Mouse (Mus musculus) intestine, postnatal 0 days (tissue): ENCODE results near the gene Pcdh15. TPM values are rescaled to one million over a fixed set of nuclear protein-coding genes. Genes with fewer than 3 reads are reported as not detected.

Source experiments
- ATAC-seq: fragments of 200-750 bp; cut with Nextera tagmentation; 2 replicates; pipeline ENCODE4 v1.8.0; 2017; ENCODE audit warnings: mild to moderate bottlenecking, moderate TSS enrichment, moderate library complexity
- H3K27ac ChIP-seq: fragments of 300-500 bp; sonication (generic); 2 replicates; pipeline ENCODE4 v1.5.1; 2014; ENCODE audit warnings: mild to moderate bottlenecking, low read depth, low read length, moderate library complexity
- H3K27me3 ChIP-seq: fragments of 300-500 bp; sonication (generic); replicated peaks from 2 replicates; pipeline ENCODE4 v1.6.1; 2014; ENCODE audit warnings: low read length, mixed read lengths; ENCODE audit not compliant: control insufficient read depth, insufficient read depth
- H3K36me3 ChIP-seq: fragments of 300-500 bp; sonication (generic); 2 replicates; pipeline ENCODE4 v1.6.1; 2014; ENCODE audit warnings: mild to moderate bottlenecking, moderate library complexity; ENCODE audit not compliant: control insufficient read depth, insufficient read depth
- H3K4me1 ChIP-seq: fragments of 300-500 bp; sonication (generic); replicated peaks from 2 replicates; pipeline ENCODE4 v1.6.1; 2014; ENCODE audit warnings: antibody characterized with exemption, low read length, mixed read lengths; ENCODE audit not compliant: control insufficient read depth, insufficient read depth
- H3K4me2 ChIP-seq: fragments of 300-500 bp; sonication (generic); replicated peaks from 2 replicates; pipeline ENCODE4 v1.6.1; 2014; ENCODE audit warnings: low read depth, mild to moderate bottlenecking, moderate library complexity
- H3K4me3 ChIP-seq: fragments of 300-500 bp; sonication (generic); 2 replicates; pipeline ENCODE4 v1.5.1; 2014; ENCODE audit warnings: low read depth, low read length
- H3K9ac ChIP-seq: fragments of 300-500 bp; sonication (generic); 2 replicates; pipeline ENCODE4 v1.6.1; 2014; ENCODE audit warnings: mild to moderate bottlenecking, low read depth, low read length
- H3K9me3 ChIP-seq: fragments of 300-500 bp; sonication (generic); 2 replicates; pipeline ENCODE4 v1.6.1; 2016; ENCODE audit warnings: mixed run types; ENCODE audit not compliant: control insufficient read depth
- CTCF ChIP-seq: sonication (generic); IDR thresholded peaks from 2 replicates; pipeline ENCODE4 v1.5.1; 2016; ENCODE audit warnings: low read depth, mild to moderate bottlenecking, control low read depth, antibody characterized with exemption, moderate library complexity
- whole genome bisulfite sequencing: fragments of 180-500 bp; shearing (Covaris S2); extraction: QIAGEN DNeasy Blood & Tissue Kit; methylation state at CpG from one replicate; pipeline ENCODE4 v1.1.7; 2014; 5-methylcytosine and 5-hydroxymethylcytosine counted together
- polyA plus RNA-seq: library from polyadenylated mRNA; unstranded; fragments of >200 nt; fragmentation: Nextera tagmentation; extraction: Ambion mirVana; gene quantifications from 2 replicates; pipeline ENCODE4 v1.2.1, GENCODE M21; 2015

The Pcdh15 gene
- polyA plus RNA-seq, 1 experiment from 2014 or later: 0.61 TPM

DNA sequence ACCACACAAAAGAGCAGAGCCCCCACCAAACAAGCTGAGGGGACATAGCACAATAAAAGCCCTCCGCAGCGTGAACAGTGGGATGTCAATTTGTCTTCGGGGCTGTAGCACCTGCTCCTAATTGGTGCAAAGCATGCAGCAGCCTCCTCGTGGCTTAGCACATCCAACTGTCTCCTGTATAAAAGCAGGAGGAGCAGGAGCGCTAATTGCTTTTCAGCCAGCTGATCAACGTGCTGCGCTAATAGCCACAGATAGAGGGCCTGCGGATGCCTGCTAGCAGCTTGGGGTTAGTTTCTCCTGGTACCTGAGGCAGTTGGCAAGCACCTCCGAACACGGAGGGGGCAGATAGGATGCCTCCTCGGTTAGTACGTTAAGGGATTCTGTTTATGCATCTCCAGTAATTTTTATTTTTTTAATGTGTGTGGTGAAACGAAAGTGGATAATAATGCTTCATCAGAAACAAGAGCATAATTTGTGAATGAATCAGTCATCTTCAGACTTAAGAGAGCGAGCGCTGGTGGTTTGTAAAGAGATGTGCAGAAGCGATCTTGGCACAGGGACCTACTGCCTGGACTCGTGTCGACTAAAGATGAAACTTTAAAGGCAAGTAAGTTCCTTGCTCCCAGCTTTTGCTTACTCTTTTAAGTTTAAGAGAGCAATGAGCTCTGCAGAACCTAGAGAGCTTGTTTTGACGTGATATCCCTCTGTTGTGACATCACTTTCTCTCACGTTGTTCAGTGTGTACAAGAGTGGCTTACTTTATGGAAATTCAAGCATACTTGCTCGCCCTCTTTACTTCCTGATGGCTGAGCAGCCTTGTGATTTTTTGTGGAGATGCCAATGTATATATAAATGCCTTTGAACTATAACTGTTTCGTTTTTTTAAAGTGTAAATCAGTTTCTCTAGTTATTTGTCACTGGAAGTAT, 722.8 kb downstream of the Pcdh15 start:
- H3K4me1 ChIP-seq: no peaks in the 10 kb centered on the region
- H3K9me3 ChIP-seq: no peaks in the 10 kb centered on the region
- peak overlapping the region; percentile 18; the same call in 1 of the 2 replicates for H3K4me2 ChIP-seq
- no peak overlapping the region for H3K9ac ChIP-seq
- WGBS: 36% methylated on average over 22 of the region's 22 CpGs
- no peak overlapping the region for H3K27ac ChIP-seq
- no peak for ATAC-seq
- peak; percentile 18; the same call in 1 of the 2 replicates for TF ChIP-seq CTCF
- H3K4me3 ChIP-seq: no peak overlapping the region
- no peaks in the 10 kb centered on the region for H3K36me3 ChIP-seq
- H3K27me3 ChIP-seq: no peaks in the 10 kb centered on the region

DNA sequence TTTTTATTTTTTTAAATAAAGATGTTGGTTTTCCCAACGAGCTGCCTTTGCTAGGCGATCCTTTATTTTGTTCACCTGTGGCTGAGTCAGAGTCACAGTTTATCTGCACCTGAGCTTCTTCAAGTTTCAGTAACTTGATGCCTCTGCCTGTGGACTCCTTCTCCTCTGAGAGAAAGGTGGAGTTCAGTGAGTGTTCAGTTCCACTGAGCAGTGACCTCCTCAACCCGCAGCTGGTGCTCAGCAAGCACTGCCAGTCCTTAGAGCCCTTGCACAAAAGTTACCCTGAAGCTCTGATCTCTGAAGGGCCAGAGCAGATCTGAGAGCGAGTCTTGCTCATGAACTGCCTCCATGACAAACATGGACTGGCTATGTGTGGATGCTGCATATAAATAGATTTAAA, 724.1 kb downstream of the Pcdh15 start:
- Histone ChIP-seq H3K4me1 (no peaks in the 10 kb centered on the region), H3K4me2 (no peak overlapping the region), H3K9me3 (no peaks in the 10 kb centered on the region), H3K9ac (no peak overlapping the region), H3K4me3 (no peak overlapping the region), H3K36me3 (no peaks in the 10 kb centered on the region), H3K27me3 (no peaks in the 10 kb centered on the region), H3K27ac (no peak overlapping the region)
- 69% methylated on average over 4 of the region's 4 CpGs for WGBS
- ATAC-seq: no peak
- TF ChIP-seq CTCF: no peak

DNA sequence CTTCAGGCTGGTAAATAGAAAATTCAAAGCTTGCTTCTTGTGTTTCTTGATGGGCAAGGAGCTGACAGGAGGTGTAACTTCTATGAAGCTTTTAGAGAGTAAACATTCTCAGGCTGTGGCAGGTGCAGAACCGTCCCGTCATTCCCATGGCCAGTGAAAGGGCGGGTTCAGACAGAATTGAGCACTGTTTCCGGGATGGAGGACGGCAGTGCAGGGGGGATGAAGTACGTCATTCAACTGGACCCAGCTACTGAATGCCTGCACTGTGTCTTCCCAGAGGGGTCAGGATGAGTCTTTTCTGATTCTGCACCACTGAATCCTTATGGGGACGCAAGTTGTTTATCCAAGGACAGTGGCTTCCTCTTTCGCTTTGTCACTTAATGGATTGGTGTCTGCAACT, 727.2 kb downstream of the Pcdh15 start:
- no peak for ATAC-seq
- Histone ChIP-seq H3K36me3 (no peaks in the 10 kb centered on the region), H3K9me3 (no peaks in the 10 kb centered on the region), H3K27me3 (no peaks in the 10 kb centered on the region), H3K27ac (no peak overlapping the region), H3K9ac (no peak overlapping the region), H3K4me2 (peak overlapping the region; percentile 35), H3K4me1 (no peaks in the 10 kb centered on the region), H3K4me3 (no peak overlapping the region)
- TF ChIP-seq CTCF: no peak
- WGBS: 46% methylated on average over 8 of the region's 8 CpGs

DNA sequence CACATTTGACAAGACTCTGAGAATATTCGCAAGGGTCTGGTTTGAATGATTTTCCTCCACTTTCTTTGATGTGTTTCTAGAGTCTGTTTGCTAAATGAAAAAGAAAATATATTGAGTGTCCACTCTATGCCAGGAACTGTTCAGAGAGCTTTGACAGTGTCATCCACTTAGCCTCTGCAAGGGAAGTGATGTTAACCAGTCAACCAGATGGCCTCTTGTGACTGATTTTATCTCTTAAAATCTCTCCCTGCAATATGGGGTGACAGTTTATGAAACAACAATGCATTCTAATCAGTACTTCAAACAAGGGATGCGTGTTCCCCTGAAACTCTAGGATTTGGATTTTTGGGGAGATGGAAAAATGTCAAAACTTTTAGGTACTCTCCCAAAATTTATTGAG, 729.6 kb downstream of the Pcdh15 start:
- no peaks in the 10 kb centered on the region for H3K9me3 ChIP-seq
- no peak overlapping the region for H3K4me3 ChIP-seq
- no peak for ATAC-seq
- no peak overlapping the region for H3K9ac ChIP-seq
- no peak overlapping the region for H3K27ac ChIP-seq
- no peaks in the 10 kb centered on the region for H3K4me1 ChIP-seq
- no peaks in the 10 kb centered on the region for H3K36me3 ChIP-seq
- 64% methylated on average over 2 of the region's 2 CpGs for WGBS
- TF ChIP-seq CTCF: no peak
- H3K27me3 ChIP-seq: no peaks in the 10 kb centered on the region
- no peak overlapping the region for H3K4me2 ChIP-seq

GRCm38 (mm10) chr10:73844998-73845397, 745.9 kb downstream of the Pcdh15 start:
- Histone ChIP-seq H3K9ac (no peak overlapping the region), H3K4me3 (no peak overlapping the region), H3K4me1 (no peaks in the 10 kb centered on the region), H3K4me2 (no peak overlapping the region), H3K27ac (no peak overlapping the region), H3K9me3 (no peaks in the 10 kb centered on the region), H3K36me3 (no peaks in the 10 kb centered on the region), H3K27me3 (no peaks in the 10 kb centered on the region)
- 66% methylated on average over 3 of the region's 3 CpGs for WGBS
- ATAC-seq: no peak
- TF ChIP-seq CTCF: no peak

GRCm38 (mm10) chr10:73862181-73862580, 763.0 kb downstream of the Pcdh15 start:
- no peak for ATAC-seq
- no peak for TF ChIP-seq CTCF
- H3K4me2 ChIP-seq: no peak overlapping the region

More at GRCm38 (mm10) chr10:73862181-73862580, 763.0 kb downstream of the Pcdh15 start:
- H3K9ac ChIP-seq: no peak overlapping the region
- H3K9me3 ChIP-seq: no peaks in the 10 kb centered on the region
- H3K4me3 ChIP-seq: no peak overlapping the region
- no peaks in the 10 kb centered on the region for H3K27me3 ChIP-seq
- H3K36me3 ChIP-seq: no peaks in the 10 kb centered on the region
- WGBS: 67% methylated on average over 4 of the region's 4 CpGs
- no peaks in the 10 kb centered on the region for H3K4me1 ChIP-seq
- H3K27ac ChIP-seq: no peak overlapping the region
